Mouse (Mus musculus): ENCODE data around the gene Prss27. TPM values are rescaled to one million over a fixed set of nuclear protein-coding genes. Genes with fewer than 3 reads are reported as not detected.

Gene Prss27
- polyA plus RNA-seq, 2 experiments, result 1.4 to 1.5 TPM

DNA sequence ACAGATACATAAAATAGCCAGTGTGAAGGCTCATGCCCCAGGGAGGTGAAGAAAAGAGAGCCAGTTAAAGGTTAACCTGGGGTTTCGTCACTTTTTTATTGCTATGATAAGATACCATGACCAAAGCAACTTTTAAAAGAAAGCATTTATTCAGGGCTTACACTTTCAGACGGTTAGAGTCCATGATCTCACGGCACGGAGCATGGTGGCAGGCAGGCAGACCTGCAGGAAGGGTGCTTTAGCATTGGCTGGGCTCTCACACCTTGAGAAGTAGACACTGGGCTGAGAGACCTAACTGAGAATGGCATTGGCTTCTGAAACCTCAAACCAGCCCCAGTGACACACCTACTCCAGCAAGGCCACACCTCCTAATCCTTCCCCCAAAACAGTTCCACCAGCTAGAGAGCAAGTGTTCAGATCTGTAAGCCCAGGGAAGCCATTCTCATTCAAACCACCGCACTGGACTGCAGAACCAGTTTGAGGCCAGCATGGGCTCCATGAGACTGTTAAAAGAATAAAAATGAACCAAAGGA lies 23.4 kb upstream of the Prss27 start:
- H3K27ac ChIP-seq (replicated peaks; ENCODE audit: low read depth, low read length), result no peak overlapping the region
- DNase-seq (ENCODE audit: low spot score) (no peak), ATAC-seq (ENCODE audit: low FRiP score, low read depth) (no peak)
- no peak for TF ChIP-seq POLR2A (IDR thresholded peaks at IDR 0.05; ENCODE audit: borderline replicate concordance, extremely low read depth, insufficient read depth, insufficient read length)
- H3K27me3 ChIP-seq (ENCODE audit: control insufficient read depth, insufficient read depth, low read length), result no peaks in the 10 kb centered on the region
- H3K4me3 ChIP-seq (replicated peaks; ENCODE audit: low read length), result no peak overlapping the region
- H3K4me2 ChIP-seq (replicated peaks; ENCODE audit: low read depth, low read length, severe bottlenecking), result no peak overlapping the region
- H3K4me1 ChIP-seq (ENCODE audit: control insufficient read depth, insufficient read depth, low read length), result no peaks in the 10 kb centered on the region
- H3K9me3 ChIP-seq (ENCODE audit: control insufficient read depth, low read length), result no peaks in the 10 kb centered on the region
- no peaks in the 10 kb centered on the region for H3K36me3 ChIP-seq (ENCODE audit: control insufficient read depth, insufficient read depth, low read length)
- 87% methylated on average over 5 of the region's 5 CpGs for WGBS
- no peak overlapping the region for H3K9ac ChIP-seq (ENCODE audit: low read depth, low read length, severe bottlenecking)

DNA sequence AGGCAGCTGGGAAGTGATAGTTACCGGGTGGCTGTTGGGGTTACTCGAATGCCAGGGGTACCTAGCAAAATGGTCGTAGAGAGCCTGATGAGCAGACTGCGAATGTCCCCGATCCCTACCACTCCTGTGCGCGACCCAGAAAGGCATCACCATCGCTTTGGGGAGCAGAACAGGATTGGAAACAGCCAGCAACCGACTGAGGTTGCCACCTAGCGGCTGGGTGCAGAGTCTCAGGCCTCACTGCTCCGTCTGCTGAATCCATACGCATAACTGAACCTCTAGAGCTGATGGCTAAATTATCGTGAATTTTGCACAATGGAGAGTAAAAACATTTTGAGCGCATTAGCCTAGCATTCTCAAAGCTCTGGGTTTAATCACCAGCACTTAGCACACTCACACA lies 22.2 kb upstream of the Prss27 start:
- H3K27me3 ChIP-seq (ENCODE audit: control insufficient read depth, insufficient read depth, low read length), result no peaks in the 10 kb centered on the region
- no peak for DNase-seq (ENCODE audit: low spot score)

GRCm38 (mm10) chr17:24020696-24021095 lies 17.2 kb upstream of the Prss27 start:
- WGBS, result 36% methylated on average over 6 of the region's 6 CpGs
- no peak overlapping the region for H3K27ac ChIP-seq (replicated peaks; ENCODE audit: low read depth, low read length)
- no peak overlapping the region for H3K4me2 ChIP-seq (replicated peaks; ENCODE audit: low read depth, low read length, severe bottlenecking)

More for the DNA sequence above, 22.2 kb upstream of the Prss27 start:
- Histone ChIP-seq H3K4me3 (replicated peaks; ENCODE audit: low read length) (no peak overlapping the region), H3K27ac (replicated peaks; ENCODE audit: low read depth, low read length) (no peak overlapping the region), H3K4me1 (ENCODE audit: control insufficient read depth, insufficient read depth, low read length) (no peaks in the 10 kb centered on the region), H3K4me2 (replicated peaks; ENCODE audit: low read depth, low read length, severe bottlenecking) (no peak overlapping the region), H3K36me3 (ENCODE audit: control insufficient read depth, insufficient read depth, low read length) (no peaks in the 10 kb centered on the region), H3K9me3 (ENCODE audit: control insufficient read depth, low read length) (no peaks in the 10 kb centered on the region), H3K9ac (ENCODE audit: low read depth, low read length, severe bottlenecking) (no peak overlapping the region)
- TF ChIP-seq POLR2A (IDR thresholded peaks at IDR 0.05; ENCODE audit: borderline replicate concordance, extremely low read depth, insufficient read depth, insufficient read length), result no peak
- ATAC-seq (ENCODE audit: low FRiP score, low read depth), result no peak
- WGBS, result 24% methylated on average over 14 of the region's 14 CpGs

DNA sequence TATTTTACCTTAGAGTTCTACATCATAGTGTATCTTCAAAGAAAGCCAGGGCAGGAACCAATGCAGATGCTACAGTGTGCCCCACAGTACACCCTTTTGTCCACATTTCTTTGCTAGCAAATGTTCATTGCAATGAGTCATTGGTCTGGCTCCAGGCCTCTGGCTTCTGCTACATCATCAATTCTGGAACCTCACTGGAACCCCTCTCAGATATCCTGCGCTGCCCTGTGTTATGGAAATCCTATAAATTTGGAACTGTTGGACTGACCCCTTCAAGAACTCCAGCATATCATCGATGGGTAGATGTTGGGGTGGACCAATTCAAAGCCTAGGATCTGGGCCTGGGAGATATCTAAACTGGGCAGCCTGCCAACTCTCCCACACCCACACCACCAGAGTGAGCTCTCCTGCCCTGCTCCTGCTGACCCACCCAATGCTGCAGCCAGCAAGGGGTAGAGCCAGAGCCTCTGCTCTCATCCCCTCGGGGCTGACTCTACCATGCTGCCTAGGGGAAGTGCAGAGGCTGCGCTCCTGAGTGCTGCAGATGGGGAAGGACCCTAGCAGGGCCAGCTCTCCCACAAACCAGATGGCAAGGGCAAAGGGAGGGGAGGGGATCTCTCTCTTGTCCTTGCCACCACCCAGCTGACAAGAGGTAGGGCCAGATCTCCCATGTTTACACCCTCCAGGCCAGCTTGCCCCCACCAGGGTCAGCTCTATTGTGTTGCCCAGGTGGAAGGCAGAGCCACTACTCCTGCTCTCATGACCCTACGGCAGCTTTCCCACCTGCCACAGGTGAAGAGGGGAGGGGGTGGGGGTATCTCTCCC lies 16.4 kb upstream of the Prss27 start:
- Histone ChIP-seq H3K9ac (ENCODE audit: low read depth, low read length, severe bottlenecking) (no peak overlapping the region), H3K9me3 (ENCODE audit: control insufficient read depth, low read length) (no peaks in the 10 kb centered on the region), H3K4me3 (replicated peaks; ENCODE audit: low read length) (no peak overlapping the region), H3K27ac (replicated peaks; ENCODE audit: low read depth, low read length) (no peak overlapping the region), H3K4me1 (ENCODE audit: control insufficient read depth, insufficient read depth, low read length) (peaks cover 5% of the 10 kb centered on the region; the same call in 1 of the 2 replicates), H3K27me3 (ENCODE audit: control insufficient read depth, insufficient read depth, low read length) (no peaks in the 10 kb centered on the region), H3K4me2 (replicated peaks; ENCODE audit: low read depth, low read length, severe bottlenecking) (no peak overlapping the region), H3K36me3 (ENCODE audit: control insufficient read depth, insufficient read depth, low read length) (no peaks in the 10 kb centered on the region)
- ATAC-seq (ENCODE audit: low FRiP score, low read depth) (0 out of 2 replicates have a peak, but pooled peaks have one; percentile 15), DNase-seq (ENCODE audit: low spot score) (no peak)
- WGBS, result 68% methylated on average over 5 of the region's 5 CpGs
- TF ChIP-seq POLR2A (IDR thresholded peaks at IDR 0.05; ENCODE audit: borderline replicate concordance, extremely low read depth, insufficient read depth, insufficient read length), result no peak

More at GRCm38 (mm10) chr17:24020696-24021095, 17.2 kb upstream of the Prss27 start:
- H3K27me3 ChIP-seq (ENCODE audit: control insufficient read depth, insufficient read depth, low read length), result no peaks in the 10 kb centered on the region
- peaks cover 5% of the 10 kb centered on the region; the same call in 1 of the 2 replicates for H3K4me1 ChIP-seq (ENCODE audit: control insufficient read depth, insufficient read depth, low read length)
- H3K4me3 ChIP-seq (replicated peaks; ENCODE audit: low read length), result no peak overlapping the region
- DNase-seq (ENCODE audit: low spot score), result peak; percentile 54
- H3K9ac ChIP-seq (ENCODE audit: low read depth, low read length, severe bottlenecking), result no peak overlapping the region
- H3K36me3 ChIP-seq (ENCODE audit: control insufficient read depth, insufficient read depth, low read length), result no peaks in the 10 kb centered on the region
- no peaks in the 10 kb centered on the region for H3K9me3 ChIP-seq (ENCODE audit: control insufficient read depth, low read length)
- peak; percentile 70 for ATAC-seq (ENCODE audit: low FRiP score, low read depth)
- no peak for TF ChIP-seq POLR2A (IDR thresholded peaks at IDR 0.05; ENCODE audit: borderline replicate concordance, extremely low read depth, insufficient read depth, insufficient read length)

- Histone ChIP-seq H3K4me2 (replicated peaks; ENCODE audit: low read depth, low read length, severe bottlenecking) (no peak overlapping the region), H3K9me3 (ENCODE audit: control insufficient read depth, low read length) (no peaks in the 10 kb centered on the region), H3K36me3 (ENCODE audit: control insufficient read depth, insufficient read depth, low read length) (no peaks in the 10 kb centered on the region), H3K4me3 (replicated peaks; ENCODE audit: low read length) (no peak overlapping the region), H3K27ac (replicated peaks; ENCODE audit: low read depth, low read length) (no peak overlapping the region), H3K9ac (ENCODE audit: low read depth, low read length, severe bottlenecking) (no peak overlapping the region), H3K27me3 (ENCODE audit: control insufficient read depth, insufficient read depth, low read length) (no peaks in the 10 kb centered on the region), H3K4me1 (ENCODE audit: control insufficient read depth, insufficient read depth, low read length) (no peaks in the 10 kb centered on the region)
- DNase-seq (ENCODE audit: low spot score), result no peak
- no peak for TF ChIP-seq POLR2A (IDR thresholded peaks at IDR 0.05; ENCODE audit: borderline replicate concordance, extremely low read depth, insufficient read depth, insufficient read length)
- no peak for ATAC-seq (ENCODE audit: low FRiP score, low read depth)
- 72% methylated on average over 7 of the region's 7 CpGs for WGBS
These were observed 8.5 kb upstream of the Prss27 start for GRCm38 (mm10) chr17:24029477-24029876.
